Mouse (Mus musculus): ENCODE results near the gene Ddx24. TPM values are rescaled to one million over a fixed set of nuclear protein-coding genes. Genes with fewer than 3 reads are reported as not detected.

The Ddx24 gene
- polyA plus RNA-seq, 1 experiment from 2014 or later: 139 TPM

GRCm38 (mm10) chr12:103376774-103377173, 48.9 kb downstream of the Ddx24 start:
- no peaks in the 10 kb centered on the region for H3K4me1 ChIP-seq
- no peak overlapping the region for H3K4me2 ChIP-seq
- no peak overlapping the region for H3K4me3 ChIP-seq
- no peak overlapping the region for H3K27ac ChIP-seq
- peak; percentile 63 for ATAC-seq (replicated peaks)
- H3K36me3 ChIP-seq (replicated peaks): no peaks in the 10 kb centered on the region
- WGBS: 63% methylated on average over 4 of the region's 4 CpGs
- H3K9ac ChIP-seq: no peak overlapping the region
- no peaks in the 10 kb centered on the region for H3K27me3 ChIP-seq (replicated peaks)
- no peaks in the 10 kb centered on the region for H3K9me3 ChIP-seq

- ATAC-seq (replicated peaks): 0 out of 2 replicates have a peak, but pooled peaks have one; percentile 20
- Histone ChIP-seq H3K27ac (no peak overlapping the region), H3K4me3 (no peak overlapping the region), H3K4me1 (no peaks in the 10 kb centered on the region), H3K9me3 (no peaks in the 10 kb centered on the region), H3K27me3 (replicated peaks) (no peaks in the 10 kb centered on the region), H3K36me3 (replicated peaks) (no peaks in the 10 kb centered on the region), H3K4me2 (no peak overlapping the region), H3K9ac (no peak overlapping the region)
- WGBS: 59% methylated on average over 5 of the region's 5 CpGs
Observed at GRCm38 (mm10) chr12:103376124-103376523, 49.5 kb downstream of the Ddx24 start.

GRCm38 (mm10) chr12:103373530-103374236, 51.9 kb downstream of the Ddx24 start:
- Histone ChIP-seq H3K4me3 (no peak overlapping the region), H3K9me3 (no peaks in the 10 kb centered on the region), H3K27ac (no peak overlapping the region), H3K4me1 (no peaks in the 10 kb centered on the region), H3K4me2 (no peak overlapping the region), H3K9ac (no peak overlapping the region), H3K36me3 (replicated peaks) (no peaks in the 10 kb centered on the region), H3K27me3 (replicated peaks) (0 out of 2 replicates have a peak, but pooled peaks cover 2% of the 10 kb centered on the region)
- ATAC-seq (replicated peaks): no peak
- whole genome bisulfite sequencing: 79% methylated on average over 8 of the region's 8 CpGs

GRCm38 (mm10) chr12:103371711-103372110, 53.9 kb downstream of the Ddx24 start:
- Histone ChIP-seq H3K27ac (no peak overlapping the region), H3K36me3 (replicated peaks) (no peaks in the 10 kb centered on the region), H3K9me3 (no peaks in the 10 kb centered on the region), H3K4me1 (peaks cover 4% of the 10 kb centered on the region; the same call in 1 of the 2 replicates), H3K4me2 (no peak overlapping the region), H3K9ac (no peak overlapping the region), H3K27me3 (replicated peaks) (0 out of 2 replicates have a peak, but pooled peaks cover 2% of the 10 kb centered on the region), H3K4me3 (no peak overlapping the region)
- 29% methylated on average over 6 of the region's 6 CpGs for WGBS
- no peak for ATAC-seq (replicated peaks)

GRCm38 (mm10) chr12:103370861-103371260, 54.8 kb downstream of the Ddx24 start:
- no peak for ATAC-seq (replicated peaks)
- Histone ChIP-seq H3K4me3 (no peak overlapping the region), H3K36me3 (replicated peaks) (no peaks in the 10 kb centered on the region), H3K4me1 (peaks cover 4% of the 10 kb centered on the region; the same call in 1 of the 2 replicates), H3K9ac (no peak overlapping the region), H3K9me3 (no peaks in the 10 kb centered on the region), H3K4me2 (no peak overlapping the region), H3K27ac (no peak overlapping the region), H3K27me3 (replicated peaks) (0 out of 2 replicates have a peak, but pooled peaks cover 2% of the 10 kb centered on the region)
- WGBS: 74% methylated on average over 4 of the region's 4 CpGs

- H3K4me3 ChIP-seq: no peak overlapping the region
- H3K9me3 ChIP-seq: no peaks in the 10 kb centered on the region
- no peak overlapping the region for H3K4me2 ChIP-seq
- no peak overlapping the region for H3K9ac ChIP-seq
- no peak overlapping the region for H3K27ac ChIP-seq
- no peaks in the 10 kb centered on the region for H3K36me3 ChIP-seq (replicated peaks)
- H3K27me3 ChIP-seq (replicated peaks): 0 out of 2 replicates have a peak, but pooled peaks cover 2% of the 10 kb centered on the region
- peaks cover 4% of the 10 kb centered on the region; the same call in 1 of the 2 replicates for H3K4me1 ChIP-seq
- ATAC-seq (replicated peaks): no peak
- WGBS: 81% methylated on average over 2 of the region's 2 CpGs
Observed at GRCm38 (mm10) chr12:103368777-103369176, 56.9 kb downstream of the Ddx24 start.

- WGBS: 85% methylated on average over 7 of the region's 7 CpGs
- Histone ChIP-seq H3K9me3 (no peaks in the 10 kb centered on the region), H3K4me2 (peak overlapping the region; percentile 23; the same call in 1 of the 2 replicates), H3K4me1 (peaks cover 4% of the 10 kb centered on the region; the same call in 1 of the 2 replicates), H3K27ac (no peak overlapping the region), H3K36me3 (replicated peaks) (no peaks in the 10 kb centered on the region), H3K9ac (no peak overlapping the region), H3K4me3 (no peak overlapping the region), H3K27me3 (replicated peaks) (0 out of 2 replicates have a peak, but pooled peaks cover 2% of the 10 kb centered on the region)
- ATAC-seq (replicated peaks): no peak
Observed at GRCm38 (mm10) chr12:103368326-103368669, 57.3 kb downstream of the Ddx24 start.

GRCm38 (mm10) chr12:103367620-103368325, 57.9 kb downstream of the Ddx24 start:
- Histone ChIP-seq H3K4me2 (peak overlapping the region; percentile 30), H3K27me3 (replicated peaks) (0 out of 2 replicates have a peak, but pooled peaks cover 2% of the 10 kb centered on the region), H3K36me3 (replicated peaks) (no peaks in the 10 kb centered on the region), H3K27ac (no peak overlapping the region), H3K4me1 (peaks cover 4% of the 10 kb centered on the region; the same call in 1 of the 2 replicates), H3K9me3 (no peaks in the 10 kb centered on the region), H3K4me3 (no peak overlapping the region), H3K9ac (no peak overlapping the region)
- 20% methylated on average over 18 of the region's 18 CpGs for WGBS
- ATAC-seq (replicated peaks): peak; percentile 80

- Histone ChIP-seq H3K4me1 (peaks cover 4% of the 10 kb centered on the region; the same call in 1 of the 2 replicates), H3K4me2 (no peak overlapping the region), H3K4me3 (no peak overlapping the region), H3K27ac (no peak overlapping the region), H3K36me3 (replicated peaks) (no peaks in the 10 kb centered on the region), H3K9ac (no peak overlapping the region), H3K27me3 (replicated peaks) (0 out of 2 replicates have a peak, but pooled peaks cover 2% of the 10 kb centered on the region), H3K9me3 (no peaks in the 10 kb centered on the region)
- WGBS: 79% methylated on average over 2 of the region's 2 CpGs
- ATAC-seq (replicated peaks): no peak
Observed at GRCm38 (mm10) chr12:103367171-103367570, 58.5 kb downstream of the Ddx24 start.

- WGBS: 82% methylated on average over 3 of the region's 3 CpGs
- H3K9me3 ChIP-seq: no peaks in the 10 kb centered on the region
- H3K9ac ChIP-seq: no peak overlapping the region
- H3K36me3 ChIP-seq (replicated peaks): no peaks in the 10 kb centered on the region
- no peaks in the 10 kb centered on the region for H3K4me1 ChIP-seq
- H3K27me3 ChIP-seq (replicated peaks): no peaks in the 10 kb centered on the region
- H3K27ac ChIP-seq: no peak overlapping the region
- ATAC-seq (replicated peaks): no peak
- H3K4me2 ChIP-seq: no peak overlapping the region
- H3K4me3 ChIP-seq: no peak overlapping the region
Observed at GRCm38 (mm10) chr12:103362336-103362735, 63.3 kb downstream of the Ddx24 start.

- Histone ChIP-seq H3K4me2 (no peak overlapping the region), H3K9me3 (no peaks in the 10 kb centered on the region), H3K36me3 (replicated peaks) (no peaks in the 10 kb centered on the region), H3K27me3 (replicated peaks) (no peaks in the 10 kb centered on the region), H3K27ac (no peak overlapping the region), H3K4me1 (no peaks in the 10 kb centered on the region), H3K9ac (no peak overlapping the region), H3K4me3 (no peak overlapping the region)
- no peak for ATAC-seq (replicated peaks)
- WGBS: 87% methylated on average over 17 of the region's 17 CpGs
Observed at GRCm38 (mm10) chr12:103361539-103362307, 63.9 kb downstream of the Ddx24 start.

- WGBS: 81% methylated on average over 8 of the region's 8 CpGs
- Histone ChIP-seq H3K9me3 (no peaks in the 10 kb centered on the region), H3K4me1 (no peaks in the 10 kb centered on the region), H3K36me3 (replicated peaks) (no peaks in the 10 kb centered on the region), H3K4me3 (no peak overlapping the region), H3K9ac (no peak overlapping the region), H3K4me2 (no peak overlapping the region), H3K27me3 (replicated peaks) (no peaks in the 10 kb centered on the region), H3K27ac (no peak overlapping the region)
- ATAC-seq (replicated peaks): no peak
Observed at GRCm38 (mm10) chr12:103360812-103361211, 64.8 kb downstream of the Ddx24 start.

Measured in midbrain, embryonic 15.5 days (tissue).